Mouse (Mus musculus): ENCODE measurements around the gene F3. TPM values are rescaled to one million over a fixed set of nuclear protein-coding genes. Genes with fewer than 3 reads are reported as not detected.

F3 gene
- polyA plus RNA-seq, 1 experiment from 2014 or later: 6.6 TPM

DNA sequence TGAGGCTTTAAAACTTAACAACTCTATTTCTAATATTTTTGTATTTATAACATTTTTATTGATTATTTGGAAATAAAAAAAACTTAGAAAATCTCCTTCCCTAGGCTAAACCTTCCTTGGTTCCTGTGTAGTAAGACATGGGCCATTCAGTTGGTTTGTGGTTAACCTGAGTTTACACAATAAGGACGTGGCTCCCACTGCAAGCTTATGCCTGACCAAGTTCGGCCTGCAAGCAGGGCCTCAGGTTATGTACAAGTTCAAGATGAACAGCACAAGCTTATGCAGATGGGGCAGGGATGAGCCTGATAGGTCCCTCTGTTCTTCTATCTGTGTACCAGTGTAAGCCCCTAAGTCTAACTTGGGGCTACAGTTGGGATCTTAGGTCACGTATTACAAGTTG, 33.6 kb upstream of the F3 start:
- Histone ChIP-seq H3K4me2 (no peak overlapping the region), H3K27me3 (0 out of 2 replicates have a peak, but pooled peaks cover 2% of the 10 kb centered on the region), H3K9me3 (replicated peaks) (no peaks in the 10 kb centered on the region), H3K9ac (no peak overlapping the region), H3K4me3 (no peak overlapping the region), H3K4me1 (peaks cover 21% of the 10 kb centered on the region), H3K36me3 (ENCODE audit: poor library complexity, severe bottlenecking) (no peaks in the 10 kb centered on the region), H3K27ac (no peak overlapping the region)
- WGBS: 96% methylated on average over 3 of the region's 3 CpGs
- no peak for ATAC-seq

- no peak overlapping the region for H3K9ac ChIP-seq
- H3K4me3 ChIP-seq: no peak overlapping the region
- 82% methylated on average over 13 of the region's 13 CpGs for WGBS
Measured at GRCm38 (mm10) chr3:121693001-121693730, 30.2 kb upstream of the F3 start.

GRCm38 (mm10) chr3:121693746-121694145, 29.6 kb upstream of the F3 start:
- Histone ChIP-seq H3K9me3 (replicated peaks) (no peaks in the 10 kb centered on the region), H3K36me3 (ENCODE audit: poor library complexity, severe bottlenecking) (no peaks in the 10 kb centered on the region), H3K27me3 (no peaks in the 10 kb centered on the region), H3K27ac (no peak overlapping the region), H3K4me3 (no peak overlapping the region), H3K4me1 (no peaks in the 10 kb centered on the region), H3K9ac (no peak overlapping the region), H3K4me2 (no peak overlapping the region)
- ATAC-seq: no peak
- 93% methylated on average over 5 of the region's 5 CpGs for WGBS

More at GRCm38 (mm10) chr3:121693001-121693730, 30.2 kb upstream of the F3 start:
- no peak for ATAC-seq
- H3K4me1 ChIP-seq: no peaks in the 10 kb centered on the region
- H3K36me3 ChIP-seq (ENCODE audit: poor library complexity, severe bottlenecking): no peaks in the 10 kb centered on the region
- no peaks in the 10 kb centered on the region for H3K9me3 ChIP-seq (replicated peaks)
- no peak overlapping the region for H3K4me2 ChIP-seq
- 0 out of 2 replicates have a peak, but pooled peaks cover 2% of the 10 kb centered on the region for H3K27me3 ChIP-seq
- H3K27ac ChIP-seq: no peak overlapping the region

GRCm38 (mm10) chr3:121697169-121697568, 26.2 kb upstream of the F3 start:
- H3K27me3 ChIP-seq: no peaks in the 10 kb centered on the region
- WGBS: 90% methylated on average over 7 of the region's 7 CpGs
- no peak overlapping the region for H3K4me3 ChIP-seq
- H3K9me3 ChIP-seq (replicated peaks): no peaks in the 10 kb centered on the region
- H3K4me1 ChIP-seq: peaks cover 30% of the 10 kb centered on the region
- ATAC-seq: no peak
- H3K36me3 ChIP-seq (ENCODE audit: poor library complexity, severe bottlenecking): no peaks in the 10 kb centered on the region
- no peak overlapping the region for H3K9ac ChIP-seq
- H3K4me2 ChIP-seq: no peak overlapping the region
- no peak overlapping the region for H3K27ac ChIP-seq

GRCm38 (mm10) chr3:121699401-121699800, 23.9 kb upstream of the F3 start:
- Histone ChIP-seq H3K27me3 (no peaks in the 10 kb centered on the region), H3K36me3 (ENCODE audit: poor library complexity, severe bottlenecking) (no peaks in the 10 kb centered on the region), H3K4me2 (no peak overlapping the region), H3K4me3 (no peak overlapping the region), H3K27ac (peak overlapping the region; percentile 95), H3K4me1 (peaks cover 34% of the 10 kb centered on the region), H3K9me3 (replicated peaks) (no peaks in the 10 kb centered on the region), H3K9ac (no peak overlapping the region)
- ATAC-seq: 0 out of 2 replicates have a peak, but pooled peaks have one; percentile 1
- 60% methylated on average over 4 of the region's 4 CpGs for WGBS

DNA sequence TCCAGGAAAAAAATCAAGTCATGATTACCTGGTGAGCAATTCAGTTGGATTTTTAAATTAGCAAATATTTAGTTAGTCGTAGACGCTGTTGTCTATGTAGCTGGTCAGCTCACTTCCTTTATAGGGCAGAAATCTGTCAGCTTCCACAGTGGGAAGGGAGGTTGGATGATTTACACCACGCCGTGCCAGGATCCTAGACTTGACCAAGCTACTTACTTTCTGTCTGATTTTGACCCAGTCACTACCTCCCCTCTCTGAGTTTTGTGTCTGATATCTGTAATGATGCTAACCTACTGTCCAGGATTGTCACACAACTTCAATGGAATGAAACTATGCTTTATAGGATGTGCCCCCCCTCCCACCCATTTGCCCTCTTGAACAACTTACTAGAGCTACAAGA, 23.5 kb upstream of the F3 start:
- no peaks in the 10 kb centered on the region for H3K36me3 ChIP-seq (ENCODE audit: poor library complexity, severe bottlenecking)
- peak overlapping the region; percentile 48 for H3K4me2 ChIP-seq
- H3K27me3 ChIP-seq: no peaks in the 10 kb centered on the region
- H3K27ac ChIP-seq: peak overlapping the region; percentile 95
- peak; percentile 57 for ATAC-seq
- H3K9me3 ChIP-seq (replicated peaks): no peaks in the 10 kb centered on the region
- H3K9ac ChIP-seq: no peak overlapping the region
- H3K4me3 ChIP-seq: no peak overlapping the region
- peaks cover 34% of the 10 kb centered on the region for H3K4me1 ChIP-seq
- 35% methylated on average over 4 of the region's 4 CpGs for WGBS

DNA sequence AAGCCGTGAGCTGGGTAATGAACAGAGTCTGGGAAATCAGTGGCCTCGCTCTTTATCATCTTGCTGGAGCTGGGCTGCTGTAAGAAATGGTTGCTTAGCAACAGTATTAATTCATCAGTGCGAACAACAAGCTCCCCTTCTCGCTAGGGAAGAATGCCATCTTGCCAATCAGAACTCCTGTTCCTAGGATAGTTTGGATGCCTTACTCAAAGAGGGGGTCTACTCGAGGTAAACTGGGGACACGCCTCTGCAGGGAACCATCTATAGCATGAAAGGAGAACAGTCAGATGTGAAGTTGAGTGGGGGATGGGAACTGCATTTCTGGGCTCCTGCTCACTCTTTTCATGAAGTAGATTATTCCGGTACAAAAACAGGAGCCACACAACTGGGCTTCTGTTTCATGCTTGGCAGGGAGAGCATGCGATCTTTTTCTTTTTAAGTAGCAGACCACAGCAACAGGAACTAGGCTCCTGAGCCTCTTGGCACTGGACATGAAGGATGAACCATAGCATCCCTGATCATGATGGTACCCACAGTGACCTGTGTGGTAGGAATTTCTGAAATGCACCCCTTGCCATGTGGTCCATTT, 22.9 kb upstream of the F3 start:
- 1% methylated on average over 8 of the region's 8 CpGs for WGBS
- ATAC-seq: peak; percentile 96
- Histone ChIP-seq H3K27ac (peak overlapping the region; percentile 95), H3K9ac (peak overlapping the region; percentile 19), H3K4me1 (peaks cover 36% of the 10 kb centered on the region), H3K4me2 (peak overlapping the region; percentile 48), H3K9me3 (replicated peaks) (no peaks in the 10 kb centered on the region), H3K36me3 (ENCODE audit: poor library complexity, severe bottlenecking) (no peaks in the 10 kb centered on the region), H3K27me3 (no peaks in the 10 kb centered on the region), H3K4me3 (peak overlapping the region; percentile 12; the same call in 1 of the 2 replicates)

- H3K4me1 ChIP-seq: peaks cover 49% of the 10 kb centered on the region
- H3K4me2 ChIP-seq: no peak overlapping the region
- no peak for ATAC-seq
- H3K36me3 ChIP-seq (ENCODE audit: poor library complexity, severe bottlenecking): no peaks in the 10 kb centered on the region
- no peaks in the 10 kb centered on the region for H3K9me3 ChIP-seq (replicated peaks)
- H3K9ac ChIP-seq: no peak overlapping the region
- 94% methylated on average over 7 of the region's 7 CpGs for WGBS
- H3K4me3 ChIP-seq: no peak overlapping the region
- H3K27me3 ChIP-seq: no peaks in the 10 kb centered on the region
- no peak overlapping the region; the same call in 1 of the 2 replicates for H3K27ac ChIP-seq
Measured at GRCm38 (mm10) chr3:121703155-121703879, 20.0 kb upstream of the F3 start.

- Histone ChIP-seq H3K36me3 (ENCODE audit: poor library complexity, severe bottlenecking) (no peaks in the 10 kb centered on the region), H3K27ac (no peak overlapping the region), H3K9me3 (replicated peaks) (no peaks in the 10 kb centered on the region), H3K27me3 (no peaks in the 10 kb centered on the region), H3K4me2 (no peak overlapping the region), H3K9ac (no peak overlapping the region), H3K4me3 (no peak overlapping the region), H3K4me1 (peaks cover 49% of the 10 kb centered on the region)
- ATAC-seq: no peak
- 61% methylated on average over 3 of the region's 3 CpGs for WGBS
Measured at GRCm38 (mm10) chr3:121703880-121704243, 19.5 kb upstream of the F3 start.

- peaks cover 30% of the 10 kb centered on the region for H3K4me1 ChIP-seq
- 0 out of 2 replicates have a peak overlapping the region, but pooled peaks have one; percentile 7 for H3K27ac ChIP-seq
- H3K27me3 ChIP-seq: no peaks in the 10 kb centered on the region
- WGBS: 53% methylated on average over 5 of the region's 5 CpGs
- ATAC-seq: no peak
- H3K4me2 ChIP-seq: no peak overlapping the region
- no peak overlapping the region for H3K9ac ChIP-seq
- H3K9me3 ChIP-seq (replicated peaks): no peaks in the 10 kb centered on the region
- no peaks in the 10 kb centered on the region for H3K36me3 ChIP-seq (ENCODE audit: poor library complexity, severe bottlenecking)
- no peak overlapping the region for H3K4me3 ChIP-seq
Measured at GRCm38 (mm10) chr3:121706087-121706486, 17.2 kb upstream of the F3 start.

GRCm38 (mm10) chr3:121707106-121707505, 16.2 kb upstream of the F3 start:
- H3K27ac ChIP-seq: no peak overlapping the region
- no peaks in the 10 kb centered on the region for H3K9me3 ChIP-seq (replicated peaks)
- no peaks in the 10 kb centered on the region for H3K27me3 ChIP-seq
- H3K36me3 ChIP-seq (ENCODE audit: poor library complexity, severe bottlenecking): no peaks in the 10 kb centered on the region
- H3K4me2 ChIP-seq: no peak overlapping the region
- H3K4me1 ChIP-seq: peaks cover 19% of the 10 kb centered on the region
- ATAC-seq: no peak
- H3K9ac ChIP-seq: no peak overlapping the region
- H3K4me3 ChIP-seq: no peak overlapping the region
- WGBS: 94% methylated on average over 4 of the region's 4 CpGs

- Histone ChIP-seq H3K4me2 (no peak overlapping the region), H3K9me3 (replicated peaks) (no peaks in the 10 kb centered on the region), H3K36me3 (ENCODE audit: poor library complexity, severe bottlenecking) (no peaks in the 10 kb centered on the region), H3K27ac (no peak overlapping the region), H3K4me1 (peaks cover 15% of the 10 kb centered on the region), H3K9ac (no peak overlapping the region), H3K27me3 (no peaks in the 10 kb centered on the region), H3K4me3 (no peak overlapping the region)
- 86% methylated on average over 7 of the region's 7 CpGs for WGBS
- ATAC-seq: no peak
Measured at GRCm38 (mm10) chr3:121710894-121711531, 12.3 kb upstream of the F3 start.

Measured in forebrain, embryonic 13.5 days (tissue).